Mouse (Mus musculus) R1 (cell line): ENCODE measurements at regions not wholly inside any gene's neighbourhood (a gene's known extent, or its start where the extent isn't known, plus 50 kb on each side); places are given as distances from the start of the nearest gene placed in this dataset.
A peak's percentile ranks its signal among the peaks of the same experiment; 100 is the strongest.
"Not testable (repeated sequence)": the region's sequence is repeated elsewhere in the genome, so short reads cannot be mapped to it uniquely, and the experiment has no call there.

Experiments used
- DNase-seq: peaks from one replicate; pipeline ENCODE4 v3.0.0-alpha.2; 2018; ENCODE audit warnings: low read depth, low spot score

DNA sequence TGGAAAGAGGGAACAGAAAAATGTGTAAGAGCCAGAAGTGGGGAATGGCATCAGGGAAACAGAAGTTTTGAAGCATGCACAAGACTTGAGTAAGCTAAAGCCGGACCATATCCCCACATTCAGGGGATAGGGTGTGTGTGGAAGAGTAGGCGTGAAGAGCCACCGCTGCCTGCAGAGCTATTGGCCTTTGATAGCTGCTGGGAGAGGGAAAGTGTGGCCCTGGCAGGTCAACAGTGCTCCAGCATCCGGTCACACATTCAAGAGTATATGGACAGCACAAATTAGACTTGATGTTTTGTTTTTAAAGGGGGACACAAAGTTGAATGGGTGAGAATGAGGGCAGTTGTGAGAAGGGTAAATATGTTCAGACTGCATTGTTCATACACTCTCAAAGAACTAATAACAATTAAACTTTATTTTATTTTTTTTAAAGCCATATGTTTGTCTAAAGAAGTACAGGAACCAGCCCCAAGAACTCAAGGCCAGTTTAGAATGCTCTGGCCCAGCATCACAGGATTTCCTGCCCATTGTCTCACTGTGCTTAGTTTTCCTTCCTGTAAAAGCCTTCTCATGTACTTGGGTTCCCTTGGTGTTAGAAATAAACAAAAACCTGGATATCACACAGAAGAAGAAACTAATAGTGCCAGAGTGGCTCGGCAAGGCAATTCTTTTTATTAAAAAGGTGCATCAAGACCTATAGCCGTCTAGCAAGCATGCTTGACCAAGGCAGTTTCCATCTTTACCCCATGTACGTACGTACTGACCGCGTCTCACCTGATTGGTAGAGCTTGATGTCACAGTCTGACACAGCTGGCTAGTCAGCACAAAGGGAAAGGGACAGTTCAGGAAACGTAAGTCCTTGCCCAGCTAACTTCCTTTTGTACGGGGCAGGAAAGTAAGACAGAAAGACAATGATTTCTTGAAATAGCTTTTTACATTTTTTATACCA is 144.6 kb upstream of the Rbbp6 start:
- no peak for DNase-seq

GRCm38 (mm10) chr7:122823429-122823828 is 142.1 kb upstream of the Rbbp6 start:
- DNase-seq: peak; percentile 91

DNA sequence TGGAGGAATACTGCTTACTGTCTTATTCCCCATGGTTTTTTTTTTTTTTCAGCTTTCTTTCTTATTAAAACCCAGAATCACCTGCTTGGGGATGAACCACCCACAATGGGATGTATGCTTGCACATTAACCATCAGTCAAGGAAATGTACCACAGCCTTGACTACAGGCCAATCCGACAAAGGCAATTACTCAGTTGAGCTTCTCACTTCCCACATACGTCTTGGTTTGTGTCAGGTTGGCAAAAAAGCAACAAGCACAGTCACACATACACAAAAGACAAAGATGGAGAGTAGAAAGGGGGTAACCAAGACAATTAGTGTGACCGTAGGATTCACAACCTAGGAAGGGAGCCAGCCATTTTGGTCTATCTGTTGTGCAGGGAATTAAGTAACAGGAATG is 126.4 kb upstream of the Rbbp6 start:
- no peak for DNase-seq

- DNase-seq: no peak
These were observed 120.7 kb upstream of the Rbbp6 start for GRCm38 (mm10) chr7:122844831-122845230.

DNA sequence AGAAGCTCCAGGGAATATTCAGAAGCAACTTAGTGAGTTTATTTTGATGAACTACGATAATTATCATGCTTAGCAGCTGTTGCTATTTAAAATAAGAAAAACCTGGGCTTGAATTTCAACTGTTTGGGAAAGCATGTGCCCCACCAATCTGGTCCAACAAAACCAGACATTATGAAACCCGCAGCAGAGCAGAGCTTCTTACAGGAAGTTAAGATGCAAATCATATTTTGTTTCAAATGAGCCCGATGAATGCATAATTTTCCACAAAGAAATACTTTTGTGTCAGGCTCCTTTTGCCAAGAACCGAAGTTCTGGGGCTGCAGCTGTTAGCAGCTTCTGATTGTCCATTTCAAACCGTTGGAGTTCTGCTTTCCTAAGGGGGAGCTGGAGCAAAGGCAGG is 118.1 kb upstream of the Rbbp6 start:
- DNase-seq: no peak

DNA sequence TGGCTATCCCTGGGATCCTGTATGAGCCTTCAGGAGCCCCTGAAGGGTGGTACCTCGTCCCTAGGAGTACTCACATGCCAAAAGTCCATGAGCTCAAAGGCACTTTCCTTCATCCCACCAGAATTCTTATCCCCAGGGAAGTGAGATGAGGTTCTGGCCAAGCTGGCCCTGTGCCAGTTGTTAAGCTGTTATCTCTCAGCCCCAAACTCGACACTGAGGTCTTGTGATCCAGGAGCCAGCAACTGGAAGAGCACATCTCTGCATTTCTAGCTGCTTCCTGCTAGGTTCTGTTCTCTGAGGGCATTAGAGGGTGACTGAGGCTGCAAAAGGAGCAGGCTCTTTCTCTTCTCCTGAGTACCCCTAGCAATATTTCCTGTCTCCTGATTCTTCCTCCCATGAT is 92.1 kb upstream of the Rbbp6 start:
- no peak for DNase-seq

- DNase-seq: no peak
These were observed 89.2 kb upstream of the Rbbp6 start for GRCm38 (mm10) chr7:122876286-122876685.

DNA sequence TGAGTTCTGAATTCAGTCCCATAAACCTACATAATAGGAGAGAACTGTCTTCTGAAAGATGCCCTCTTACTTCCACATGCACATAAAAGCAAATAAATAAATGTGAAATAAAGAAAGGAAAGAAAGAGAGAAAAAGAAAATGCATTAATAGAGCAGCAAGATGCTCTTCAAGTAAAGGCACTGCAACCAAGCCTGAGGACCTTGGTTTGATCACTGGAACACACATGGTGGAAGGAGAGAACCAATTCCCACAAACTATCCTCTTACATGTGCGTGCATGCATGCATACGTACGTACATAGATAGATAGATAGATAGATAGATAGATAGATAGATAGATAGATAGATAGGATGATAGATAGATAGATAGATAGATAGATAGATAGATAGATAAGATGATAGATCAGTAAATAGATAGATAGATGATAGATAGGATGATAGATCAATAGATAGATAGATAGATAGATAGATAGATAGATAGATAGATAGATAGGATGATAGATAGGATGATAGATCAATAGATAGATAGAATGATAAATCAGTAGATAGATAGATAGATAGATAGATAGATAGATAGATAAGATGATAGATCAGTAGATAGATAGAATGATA is 83.5 kb upstream of the Rbbp6 start:
- DNase-seq: not testable (repeated sequence)

GRCm38 (mm10) chr7:122886737-122887136 is 78.7 kb upstream of the Rbbp6 start:
- peak; percentile 24 for DNase-seq

- DNase-seq: peak; percentile 26
These were observed 68.3 kb upstream of the Rbbp6 start for GRCm38 (mm10) chr7:122897148-122897547.

DNA sequence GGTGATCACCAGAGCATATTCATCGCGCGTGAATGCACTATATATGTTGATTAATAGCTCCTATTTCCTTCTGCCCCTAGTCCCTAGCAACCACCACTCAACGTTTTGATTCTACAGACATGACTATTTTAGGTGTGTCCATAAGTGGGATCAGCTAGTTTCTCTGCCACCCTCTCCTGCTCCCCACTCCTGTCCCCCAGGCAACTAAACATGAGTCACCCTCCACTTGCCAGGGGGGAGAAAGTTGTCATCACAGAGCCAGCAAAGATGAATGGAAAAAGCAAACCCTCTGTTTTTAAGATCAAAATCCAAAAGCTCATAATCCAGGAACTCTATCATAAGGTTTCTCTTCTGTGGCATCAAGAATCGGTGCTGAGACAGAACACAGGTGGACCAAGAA is 59.4 kb upstream of the Rbbp6 start:
- no peak for DNase-seq

- DNase-seq: no peak
These were observed 56.2 kb upstream of the Rbbp6 start for GRCm38 (mm10) chr7:122909296-122909695.
